Mouse (Mus musculus): ENCODE measurements around the gene Pou4f1.
"Not testable (repeated sequence)": the region's sequence is repeated elsewhere in the genome, so short reads cannot be mapped to it uniquely, and the experiment has no call there.

The Pou4f1 gene

GRCm38 (mm10) chr14:104467966-104468622 is at the start of gene Pou4f1:
Gene Pou4f1, minus strand, starts transcription at chr14:104467999.
- no peak for DNase-seq (ENCODE audit: low read depth)

DNA sequence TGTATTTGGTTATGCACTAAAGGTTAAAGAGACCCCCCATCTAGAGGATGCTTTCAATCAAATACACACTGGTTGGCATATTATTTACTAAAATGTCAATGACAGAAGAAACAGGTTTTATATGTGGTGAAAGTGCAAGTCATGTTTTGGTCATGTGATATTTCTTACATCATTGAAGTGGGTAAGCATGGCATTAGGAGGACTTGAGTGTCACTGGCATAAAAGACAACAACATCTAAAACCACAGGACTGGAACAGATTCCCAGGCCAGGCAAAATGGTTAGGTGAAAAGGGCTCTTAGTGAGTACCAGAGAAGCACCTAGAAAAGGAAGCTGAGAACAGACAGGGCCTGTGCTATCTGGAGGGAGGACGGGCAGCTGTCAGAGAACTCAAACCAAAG is 43.9 kb upstream of the Pou4f1 start:
- no peak for DNase-seq (ENCODE audit: low read depth)

- not testable (repeated sequence) for DNase-seq (ENCODE audit: low read depth)
Measured at GRCm38 (mm10) chr14:104502761-104503160, 35.0 kb upstream of the Pou4f1 start.

GRCm38 (mm10) chr14:104479751-104480150 is 12.0 kb upstream of the Pou4f1 start:
- no peak for DNase-seq (ENCODE audit: low read depth)

DNA sequence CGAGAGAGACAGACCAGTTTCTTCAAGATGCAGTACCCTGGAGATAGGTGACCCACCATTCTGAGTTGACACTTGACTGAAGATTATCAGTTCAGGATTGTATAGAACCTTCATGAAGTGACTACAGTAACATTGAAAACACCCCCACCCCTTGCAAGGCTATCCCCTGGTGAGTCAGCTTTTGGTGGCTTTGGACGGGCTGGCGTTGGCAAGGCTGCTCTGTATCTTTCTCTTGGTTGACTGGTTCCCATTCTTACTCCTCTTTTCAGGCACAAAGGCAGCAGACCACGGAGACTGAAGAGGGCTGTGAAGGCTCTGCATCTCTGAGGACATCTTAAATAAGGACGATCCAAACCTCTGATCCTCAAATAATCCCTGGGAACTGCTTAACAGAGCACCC is 10.8 kb upstream of the Pou4f1 start:
- no peak for DNase-seq (ENCODE audit: low read depth)

- DNase-seq (ENCODE audit: low read depth), result no peak
Measured at GRCm38 (mm10) chr14:104477616-104478015, 9.8 kb upstream of the Pou4f1 start.

GRCm38 (mm10) chr14:104475438-104475837 is 7.6 kb upstream of the Pou4f1 start:
- DNase-seq (ENCODE audit: low read depth), result no peak

- DNase-seq (ENCODE audit: low read depth), result no peak
Measured at GRCm38 (mm10) chr14:104468623-104468970, 798 bp upstream of the Pou4f1 start.

- DNase-seq (ENCODE audit: low read depth), result no peak
Measured at GRCm38 (mm10) chr14:104467133-104467965, 450 bp downstream of the Pou4f1 start.

DNA sequence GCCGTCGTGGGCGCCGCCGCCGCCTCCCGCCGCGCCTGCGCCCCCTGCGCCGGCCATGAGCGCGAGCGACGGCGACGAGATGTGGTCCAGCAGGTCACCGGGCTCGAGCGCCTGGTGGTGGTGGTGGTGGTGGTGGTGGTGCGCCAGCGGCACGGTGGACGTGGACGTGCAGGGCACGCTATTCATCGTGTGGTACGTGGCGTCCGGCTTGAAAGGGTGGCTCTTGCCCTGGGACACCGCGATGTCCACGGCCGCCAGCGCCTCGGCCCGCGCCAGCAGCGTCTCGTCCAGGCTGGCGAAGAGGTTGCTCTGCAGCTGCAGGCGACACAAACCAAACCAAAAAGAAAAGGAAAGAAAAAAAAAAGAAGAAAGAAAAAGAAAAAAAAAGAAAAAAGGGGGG is 1.2 kb downstream of the Pou4f1 start:
- DNase-seq (ENCODE audit: low read depth), result no peak

DNA sequence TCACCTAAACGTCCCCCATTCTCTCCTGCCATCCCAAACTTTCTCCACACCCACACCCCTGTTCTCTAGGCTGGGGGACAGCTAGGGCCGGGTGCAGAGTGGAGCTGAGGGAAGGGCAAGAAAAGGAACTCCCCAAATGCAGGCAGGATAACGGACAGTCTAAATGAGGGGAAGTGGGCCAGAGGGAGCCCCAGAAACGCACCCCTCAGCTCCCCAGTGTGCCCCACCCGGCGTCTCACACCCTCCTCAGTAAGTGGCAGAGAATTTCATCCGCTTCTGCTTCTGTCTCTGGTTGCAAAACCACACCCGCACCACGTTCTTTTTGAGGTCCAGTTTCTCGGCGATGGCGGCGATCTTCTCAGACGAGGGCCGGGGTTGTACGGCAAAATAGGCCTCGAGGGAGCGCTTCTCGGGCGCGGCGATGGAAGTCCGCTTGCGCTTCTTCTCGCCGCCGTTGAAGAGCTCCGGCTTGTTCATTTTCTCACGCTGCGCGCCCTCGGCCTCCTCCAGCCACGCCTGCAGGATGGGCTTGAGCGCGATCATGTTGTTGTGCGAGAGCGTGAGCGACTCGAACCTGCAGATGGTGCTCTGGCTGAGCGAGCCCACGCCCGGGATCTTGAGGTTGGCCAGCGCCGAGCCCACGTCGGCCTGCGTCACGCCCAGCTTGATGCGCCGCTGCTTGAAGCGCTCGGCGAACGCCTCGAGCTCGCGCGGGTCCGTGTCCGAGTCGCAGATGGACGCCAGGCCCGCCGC is 2.1 kb downstream of the Pou4f1 start:
- DNase-seq (ENCODE audit: low read depth), result no peak

DNA sequence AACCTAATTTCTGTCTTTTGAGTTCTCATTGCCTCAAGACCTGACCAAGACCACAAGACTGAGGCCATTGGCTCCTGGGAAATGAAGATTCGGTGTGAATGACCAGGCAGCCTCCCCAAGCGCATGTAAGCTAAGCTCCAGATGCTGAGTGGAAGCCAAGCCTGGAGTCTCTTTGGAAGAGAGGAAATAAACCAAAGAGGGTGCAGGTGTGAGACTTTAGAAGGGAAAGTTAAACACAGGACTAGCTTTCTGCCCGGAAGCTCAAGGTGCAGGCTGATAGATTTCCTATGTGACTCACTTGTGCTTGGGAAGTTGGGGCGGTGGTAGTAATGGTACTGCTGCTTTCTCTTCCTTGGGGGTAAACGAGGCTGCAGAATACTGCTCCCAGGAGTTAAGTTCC is 3.0 kb downstream of the Pou4f1 start:
- DNase-seq (ENCODE audit: low read depth), result no peak

- no peak for DNase-seq (ENCODE audit: low read depth)
Measured at GRCm38 (mm10) chr14:104463631-104464250, 4.1 kb downstream of the Pou4f1 start.

GRCm38 (mm10) chr14:104461286-104462240 is 6.2 kb downstream of the Pou4f1 start:
- no peak for DNase-seq (ENCODE audit: low read depth)

GRCm38 (mm10) chr14:104460325-104461285 is 7.2 kb downstream of the Pou4f1 start:
- DNase-seq (ENCODE audit: low read depth), result no peak

- no peak for DNase-seq (ENCODE audit: low read depth)
Measured at GRCm38 (mm10) chr14:104459513-104460111, 8.2 kb downstream of the Pou4f1 start.

DNA sequence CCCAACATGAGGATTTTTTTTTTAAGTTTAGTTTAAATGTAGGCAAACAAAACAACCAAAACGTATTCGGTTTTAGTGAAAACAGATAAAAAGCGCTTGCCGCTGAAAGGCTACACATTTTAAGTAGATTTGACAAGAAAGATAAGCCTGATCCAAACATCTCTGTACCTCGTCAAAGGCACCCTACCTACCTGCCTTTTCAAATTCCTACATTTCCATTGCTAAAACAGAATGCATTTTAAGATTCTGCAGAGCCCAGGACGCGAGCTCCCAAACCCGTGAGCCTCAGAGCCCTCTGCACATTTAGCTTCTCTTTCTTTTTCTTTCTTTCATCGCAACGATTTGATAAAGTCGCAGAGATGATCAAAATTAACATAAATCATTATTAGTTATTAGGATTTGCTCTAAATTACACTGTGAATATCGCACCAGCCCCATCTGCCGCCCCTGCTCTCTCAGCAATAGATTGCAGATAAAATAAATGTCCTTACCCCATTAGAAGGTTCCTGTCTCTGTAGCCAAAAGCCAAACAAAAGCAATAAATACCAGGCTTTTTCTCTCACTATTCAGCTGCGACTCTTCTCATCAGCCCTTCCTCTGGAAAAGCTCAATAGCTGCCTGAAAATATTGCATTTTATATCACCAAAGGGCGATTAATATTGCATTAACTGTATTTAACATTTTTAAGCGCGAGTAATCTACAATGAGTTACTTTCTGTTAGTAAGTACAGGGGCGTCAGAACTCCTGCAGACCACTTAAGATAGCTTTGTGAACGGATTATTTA is 8.9 kb downstream of the Pou4f1 start:
- DNase-seq (ENCODE audit: low read depth), result no peak

- DNase-seq (ENCODE audit: low read depth), result no peak
Measured at GRCm38 (mm10) chr14:104457966-104458710, 9.7 kb downstream of the Pou4f1 start.

All from fibroblast of lung, adult 2 months (primary cell).